Mouse (Mus musculus): Measurements from ENCODE around the gene Trp53inp2. TPM values are rescaled to one million over a fixed set of nuclear protein-coding genes. Genes with fewer than 3 reads are reported as not detected.

The Trp53inp2 gene
- polyA plus RNA-seq, 1 experiment from 2014 or later = 104 TPM

GRCm38 (mm10) chr2:155372451-155372850 is 8.4 kb upstream of the Trp53inp2 start:
- WGBS = 72% methylated on average over 4 of the region's 4 CpGs
- no peaks in the 10 kb centered on the region for H3K9me3 ChIP-seq
- no peaks in the 10 kb centered on the region for H3K27me3 ChIP-seq (ENCODE audit: insufficient read depth, poor library complexity, severe bottlenecking)
- H3K36me3 ChIP-seq = no peaks in the 10 kb centered on the region
- no peak overlapping the region for H3K27ac ChIP-seq
- H3K4me3 ChIP-seq = no peak overlapping the region
- no peaks in the 10 kb centered on the region for H3K4me1 ChIP-seq (replicated peaks)
- no peak for DNase-seq (ENCODE audit: low spot score)

GRCm38 (mm10) chr2:155373302-155373701 is 7.6 kb upstream of the Trp53inp2 start:
- DNase-seq (ENCODE audit: low spot score) = no peak
- 65% methylated on average over 1 of the region's 1 CpGs for WGBS
- Histone ChIP-seq H3K9me3 (no peaks in the 10 kb centered on the region), H3K4me3 (no peak overlapping the region), H3K4me1 (replicated peaks) (no peaks in the 10 kb centered on the region), H3K27ac (no peak overlapping the region), H3K36me3 (no peaks in the 10 kb centered on the region), H3K27me3 (ENCODE audit: insufficient read depth, poor library complexity, severe bottlenecking) (peaks cover 3% of the 10 kb centered on the region; the same call in 1 of the 2 replicates)

- no peak for DNase-seq (ENCODE audit: low spot score)
- H3K4me3 ChIP-seq = no peak overlapping the region
- H3K9me3 ChIP-seq = no peaks in the 10 kb centered on the region
- H3K27me3 ChIP-seq (ENCODE audit: insufficient read depth, poor library complexity, severe bottlenecking) = peaks cover 7% of the 10 kb centered on the region; the same call in 1 of the 2 replicates
- 77% methylated on average over 1 of the region's 1 CpGs for WGBS
- H3K27ac ChIP-seq = no peak overlapping the region
- no peaks in the 10 kb centered on the region for H3K36me3 ChIP-seq
- no peaks in the 10 kb centered on the region for H3K4me1 ChIP-seq (replicated peaks)
Measured at GRCm38 (mm10) chr2:155373886-155374285, 7.0 kb upstream of the Trp53inp2 start.

GRCm38 (mm10) chr2:155374521-155374920 is 6.3 kb upstream of the Trp53inp2 start:
- Histone ChIP-seq H3K36me3 (no peaks in the 10 kb centered on the region), H3K9me3 (no peaks in the 10 kb centered on the region), H3K4me3 (no peak overlapping the region), H3K27ac (no peak overlapping the region), H3K4me1 (replicated peaks) (no peaks in the 10 kb centered on the region), H3K27me3 (ENCODE audit: insufficient read depth, poor library complexity, severe bottlenecking) (peaks cover 12% of the 10 kb centered on the region)
- no peak for DNase-seq (ENCODE audit: low spot score)

- 80% methylated on average over 10 of the region's 10 CpGs for WGBS
- H3K36me3 ChIP-seq = no peaks in the 10 kb centered on the region
- no peak for DNase-seq (ENCODE audit: low spot score)
- H3K4me3 ChIP-seq = no peak overlapping the region
- H3K4me1 ChIP-seq (replicated peaks) = peaks cover 14% of the 10 kb centered on the region
- no peak overlapping the region for H3K27ac ChIP-seq
- H3K9me3 ChIP-seq = no peaks in the 10 kb centered on the region
- H3K27me3 ChIP-seq (ENCODE audit: insufficient read depth, poor library complexity, severe bottlenecking) = peaks cover 27% of the 10 kb centered on the region
Measured at GRCm38 (mm10) chr2:155376191-155376590, 4.7 kb upstream of the Trp53inp2 start.

- Histone ChIP-seq H3K4me1 (replicated peaks) (peaks cover 41% of the 10 kb centered on the region), H3K36me3 (peaks cover 11% of the 10 kb centered on the region), H3K27ac (peak overlapping the region; percentile 99), H3K27me3 (ENCODE audit: insufficient read depth, poor library complexity, severe bottlenecking) (peaks cover 36% of the 10 kb centered on the region), H3K9me3 (no peaks in the 10 kb centered on the region), H3K4me3 (peak overlapping the region; percentile 88)
- WGBS = 3% methylated on average over 11 of the region's 11 CpGs
- DNase-seq (ENCODE audit: low spot score) = no peak
Measured at GRCm38 (mm10) chr2:155381060-155381437, 190 bp downstream of the Trp53inp2 start.

- no peaks in the 10 kb centered on the region for H3K9me3 ChIP-seq
- DNase-seq (ENCODE audit: low spot score) = peak; percentile 97
- H3K27me3 ChIP-seq (ENCODE audit: insufficient read depth, poor library complexity, severe bottlenecking) = peaks cover 43% of the 10 kb centered on the region
- peaks cover 48% of the 10 kb centered on the region for H3K4me1 ChIP-seq (replicated peaks)
- peaks cover 18% of the 10 kb centered on the region for H3K36me3 ChIP-seq
- under 1% methylated on average over 68 of the region's 68 CpGs for WGBS
- H3K27ac ChIP-seq = peak overlapping the region; percentile 99
- peak overlapping the region; percentile 88 for H3K4me3 ChIP-seq
Measured at GRCm38 (mm10) chr2:155381643-155382331, 928 bp downstream of the Trp53inp2 start.

- DNase-seq (ENCODE audit: low spot score) = no peak
- Histone ChIP-seq H3K9me3 (no peaks in the 10 kb centered on the region), H3K4me1 (replicated peaks) (peaks cover 53% of the 10 kb centered on the region), H3K27ac (peak overlapping the region; percentile 99), H3K27me3 (ENCODE audit: insufficient read depth, poor library complexity, severe bottlenecking) (peaks cover 48% of the 10 kb centered on the region), H3K4me3 (peak overlapping the region; percentile 88), H3K36me3 (peaks cover 23% of the 10 kb centered on the region)
- WGBS = 25% methylated on average over 6 of the region's 6 CpGs
Measured at GRCm38 (mm10) chr2:155382332-155382700, 1.5 kb downstream of the Trp53inp2 start.

GRCm38 (mm10) chr2:155382791-155383438 is 2.1 kb downstream of the Trp53inp2 start:
- peak overlapping the region; percentile 88 for H3K4me3 ChIP-seq
- H3K27ac ChIP-seq = no peak overlapping the region
- 80% methylated on average over 2 of the region's 2 CpGs for WGBS
- peaks cover 29% of the 10 kb centered on the region for H3K36me3 ChIP-seq
- H3K27me3 ChIP-seq (ENCODE audit: insufficient read depth, poor library complexity, severe bottlenecking) = peaks cover 48% of the 10 kb centered on the region
- DNase-seq (ENCODE audit: low spot score) = no peak
- H3K4me1 ChIP-seq (replicated peaks) = peaks cover 53% of the 10 kb centered on the region
- no peaks in the 10 kb centered on the region for H3K9me3 ChIP-seq

GRCm38 (mm10) chr2:155385090-155385489 is 4.2 kb downstream of the Trp53inp2 start:
- peaks cover 49% of the 10 kb centered on the region for H3K4me1 ChIP-seq (replicated peaks)
- WGBS = 29% methylated on average over 7 of the region's 7 CpGs
- H3K4me3 ChIP-seq = no peak overlapping the region
- H3K36me3 ChIP-seq = peaks cover 51% of the 10 kb centered on the region
- peaks cover 30% of the 10 kb centered on the region for H3K27me3 ChIP-seq (ENCODE audit: insufficient read depth, poor library complexity, severe bottlenecking)
- no peaks in the 10 kb centered on the region for H3K9me3 ChIP-seq
- peak; percentile 74 for DNase-seq (ENCODE audit: low spot score)
- H3K27ac ChIP-seq = no peak overlapping the region

GRCm38 (mm10) chr2:155385731-155386533 is 5.1 kb downstream of the Trp53inp2 start:
- H3K4me1 ChIP-seq (replicated peaks) = peaks cover 41% of the 10 kb centered on the region
- WGBS = 51% methylated on average over 18 of the region's 18 CpGs
- peak; percentile 5 for DNase-seq (ENCODE audit: low spot score)
- peak overlapping the region; percentile 18; the same call in 1 of the 2 replicates for H3K4me3 ChIP-seq
- no peaks in the 10 kb centered on the region for H3K9me3 ChIP-seq
- H3K27ac ChIP-seq = peak overlapping the region; percentile 24; the same call in 1 of the 2 replicates
- peaks cover 21% of the 10 kb centered on the region; the same call in 1 of the 2 replicates for H3K27me3 ChIP-seq (ENCODE audit: insufficient read depth, poor library complexity, severe bottlenecking)
- peaks cover 60% of the 10 kb centered on the region for H3K36me3 ChIP-seq

- H3K36me3 ChIP-seq = peaks cover 65% of the 10 kb centered on the region
- H3K27me3 ChIP-seq (ENCODE audit: insufficient read depth, poor library complexity, severe bottlenecking) = peaks cover 21% of the 10 kb centered on the region; the same call in 1 of the 2 replicates
- H3K9me3 ChIP-seq = no peaks in the 10 kb centered on the region
- peak overlapping the region; percentile 18; the same call in 1 of the 2 replicates for H3K4me3 ChIP-seq
- 14% methylated on average over 27 of the region's 27 CpGs for WGBS
- peak overlapping the region; percentile 24 for H3K27ac ChIP-seq
- peak; percentile 8 for DNase-seq (ENCODE audit: low spot score)
- peaks cover 38% of the 10 kb centered on the region for H3K4me1 ChIP-seq (replicated peaks)
Measured at GRCm38 (mm10) chr2:155386534-155386899, 5.7 kb downstream of the Trp53inp2 start.

Measured in hindbrain, embryonic 10.5 days (tissue).